Mouse (Mus musculus): Measurements from ENCODE around the gene Gpr137b.
"Not testable (repeated sequence)": the region's sequence is repeated elsewhere in the genome, so short reads cannot be mapped to it uniquely, and the experiment has no call there.

DNA sequence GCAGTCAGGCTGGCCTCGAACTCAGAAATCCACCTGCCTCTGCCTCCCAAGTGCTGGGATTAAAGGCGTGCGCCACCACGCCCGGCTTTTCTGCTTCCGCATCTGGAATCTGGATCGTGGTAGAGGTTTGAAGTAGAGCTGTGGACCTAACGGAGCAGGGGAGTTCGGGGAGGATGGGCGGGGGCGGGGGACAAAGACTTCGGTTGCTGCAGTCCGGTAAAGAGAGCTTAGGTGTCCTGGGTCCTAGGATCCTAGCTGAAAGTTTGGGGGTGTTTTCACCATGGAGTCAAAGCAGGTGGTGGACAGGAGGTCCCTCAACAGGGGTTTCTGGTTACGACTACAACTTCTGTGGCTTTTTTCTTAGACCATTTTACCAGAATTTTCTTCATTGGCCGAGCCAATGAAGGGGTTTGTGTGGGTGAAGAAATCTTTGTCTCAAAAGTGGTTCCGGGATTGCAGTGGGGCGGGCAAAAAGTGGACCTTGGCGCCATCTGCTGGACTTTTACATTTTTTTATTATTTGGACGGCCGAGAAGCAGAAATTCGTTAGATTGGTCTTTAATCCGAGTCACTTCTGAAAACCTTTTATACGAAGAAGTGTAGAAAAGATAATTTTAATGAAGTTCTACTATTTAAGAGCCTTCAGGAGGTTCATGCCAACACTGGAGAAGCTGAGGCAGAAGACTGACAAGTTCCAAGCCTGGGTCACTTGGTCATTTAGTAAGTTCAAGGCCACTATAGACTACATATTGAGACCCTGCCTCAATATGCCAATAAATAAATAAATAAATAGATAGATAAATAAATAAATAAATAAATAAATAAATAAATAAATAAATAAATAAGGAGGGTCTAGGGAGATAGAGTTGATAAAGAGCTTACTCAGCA lies 21.5 kb upstream of the Gpr137b start:
- not testable (repeated sequence) for TF ChIP-seq POLR2A (IDR thresholded peaks at IDR 0.05; ENCODE audit: borderline replicate concordance, low read depth, low read length); CTCF (IDR thresholded peaks at IDR 0.05; ENCODE audit: low read depth, low read length)

All from bone marrow macrophage, adult 2 months (primary cell).